Mouse (Mus musculus): Measurements from ENCODE around the gene Gucy2g. TPM values are rescaled to one million over a fixed set of nuclear protein-coding genes. Genes with fewer than 3 reads are reported as not detected.

Gene Gucy2g
- polyA plus RNA-seq, 1 experiment from 2014 or later, result not detected

DNA sequence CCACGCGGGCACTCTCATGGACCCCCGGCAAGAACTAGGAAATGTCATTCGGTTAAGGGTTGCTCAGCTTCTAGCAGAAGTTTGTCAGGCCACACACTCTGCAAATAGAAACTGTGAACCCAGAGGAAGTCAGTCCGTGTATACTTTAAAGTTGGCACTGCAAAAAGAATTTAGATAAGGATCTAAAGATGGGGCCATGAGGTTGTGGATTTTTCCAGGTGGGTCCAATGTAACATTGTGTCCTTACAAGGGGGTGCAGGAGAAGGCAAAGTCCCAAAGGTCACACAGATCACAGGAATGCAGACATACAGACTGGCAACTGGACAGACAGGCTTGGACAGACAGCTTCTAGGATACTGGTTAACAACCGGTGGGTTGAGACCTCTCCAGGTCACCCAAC, 92.9 kb downstream of the Gucy2g start:
- 91% methylated on average over 6 of the region's 6 CpGs for WGBS

More for the DNA sequence above, 92.9 kb downstream of the Gucy2g start:
- Histone ChIP-seq H3K4me2 (replicated peaks) (no peak overlapping the region), H3K9ac (replicated peaks) (no peak overlapping the region), H3K36me3 (no peaks in the 10 kb centered on the region), H3K27me3 (no peaks in the 10 kb centered on the region), H3K4me1 (peaks cover 17% of the 10 kb centered on the region), H3K4me3 (no peak overlapping the region), H3K9me3 (no peaks in the 10 kb centered on the region), H3K27ac (replicated peaks) (no peak overlapping the region)
- no peak for ATAC-seq (replicated peaks)

Small RNAs within 50 kb of the gene (microRNA-seq; reads per million reads assigned to microRNA genes)
- gene Mir6715, result 0.66 reads per million

Other genes with a start within 250 kb of the Gucy2g start
- gene Gpam, start 114.0 kb downstream of the Gucy2g start, polyA plus RNA-seq (2015; fragmentation: Nextera tagmentation; extraction: Ambion mirVana), result 22.1 and 22.3 TPM in 2 replicates
- 0.28 TPM in 1 of 2 replicates, not detected in the other for gene Tectb, start 60.5 kb downstream of the Gucy2g start, polyA plus RNA-seq (2015; fragmentation: Nextera tagmentation; extraction: Ambion mirVana)
- gene Acsl5, start 10.7 kb upstream of the Gucy2g start, polyA plus RNA-seq (2015; fragmentation: Nextera tagmentation; extraction: Ambion mirVana), result 9.9 and 10.3 TPM in 2 replicates
- 64.6 and 66.4 TPM in 2 replicates for gene Zdhhc6, start 74.8 kb upstream of the Gucy2g start, polyA plus RNA-seq (2015; fragmentation: Nextera tagmentation; extraction: Ambion mirVana)
- gene Vti1a, start 75.1 kb upstream of the Gucy2g start, polyA plus RNA-seq (2015; fragmentation: Nextera tagmentation; extraction: Ambion mirVana), result 29.5 and 29.7 TPM in 2 replicates

Data from forebrain, embryonic 15.5 days (tissue).